Mouse (Mus musculus) erythroblast, embryonic 14.5 days (primary cell): ENCODE data around the gene Wbp4.

Experiments used
- GATA1 ChIP-seq: IDR thresholded peaks from 2 replicates; pipeline ENCODE4 v1.6.1; 2012; ENCODE audit warnings: low read length, inconsistent platforms, mixed read lengths
- TAL1 ChIP-seq: IDR thresholded peaks from 3 replicates; pipeline ENCODE4 v1.6.1; 2012; ENCODE audit warnings: low read length, inconsistent platforms, mixed read lengths

DNA sequence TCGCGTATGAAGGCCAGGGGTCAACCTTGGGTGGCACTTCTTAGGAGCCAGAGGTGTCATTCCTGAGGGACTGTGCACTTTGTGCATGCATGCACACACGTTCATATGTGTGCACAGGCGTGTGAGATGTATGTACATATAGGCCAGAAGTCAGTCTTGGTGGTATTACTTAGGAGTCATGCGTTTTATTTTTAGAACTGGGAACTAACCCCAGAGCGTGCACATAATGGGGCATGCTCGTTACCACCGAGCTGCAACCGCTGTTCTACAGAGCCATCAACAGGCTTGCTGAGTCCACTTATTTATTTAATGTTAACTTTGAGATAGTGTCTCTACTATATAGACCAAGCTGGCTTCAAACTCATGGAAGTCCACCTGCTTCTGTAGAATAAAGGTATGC lies 41.1 kb upstream of the Wbp4 start:
- TF ChIP-seq GATA1 (no peak), TAL1 (no peak)
